Mouse (Mus musculus) thymus, postnatal 25 days (tissue): ENCODE data around the gene Fkbp15.

ENCODE experiments used
- DNase-seq: peaks from one replicate; pipeline ENCODE4 v3.0.0; 2022

The Fkbp15 gene

DNA sequence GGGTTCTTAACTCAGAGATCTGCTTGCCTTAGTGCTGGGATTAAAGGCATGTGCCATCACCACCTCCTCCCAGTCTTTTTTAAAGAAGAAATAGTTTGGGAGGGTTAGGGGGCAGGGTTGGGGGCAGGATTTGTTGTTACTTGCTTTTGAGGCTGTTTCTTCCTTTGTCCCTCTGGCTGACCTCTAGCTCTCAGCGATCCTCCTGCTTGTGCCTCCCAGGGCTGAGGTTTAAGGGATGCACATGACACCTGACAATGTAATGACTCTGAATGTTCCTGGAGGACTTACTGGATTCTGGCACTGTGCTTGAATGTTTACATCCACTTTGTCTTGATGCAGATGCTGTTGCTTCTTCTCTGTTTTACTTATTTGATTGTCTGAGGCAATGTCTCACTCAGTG lies 12.1 kb upstream of the Fkbp15 start:
- DNase-seq = no peak

DNA sequence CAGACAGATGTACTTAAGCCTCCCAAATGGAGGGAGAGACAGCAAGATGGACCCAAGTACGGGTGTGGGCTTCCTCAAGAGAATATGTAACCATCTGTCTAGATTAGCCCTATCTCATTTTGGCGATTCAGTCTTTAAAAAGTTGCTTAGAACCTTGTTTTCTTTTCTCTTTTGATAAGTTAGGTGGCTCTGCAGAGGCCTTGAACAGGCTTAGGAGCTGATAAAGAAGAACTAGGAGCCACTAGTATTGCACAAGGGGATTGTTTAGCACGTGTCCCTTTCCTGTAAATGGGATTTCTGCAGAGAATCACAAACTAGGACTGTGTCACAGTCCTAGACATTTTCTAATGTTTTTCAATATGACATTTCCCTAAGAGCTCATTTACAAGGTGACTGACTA lies 8.7 kb upstream of the Fkbp15 start:
- no peak for DNase-seq

DNA sequence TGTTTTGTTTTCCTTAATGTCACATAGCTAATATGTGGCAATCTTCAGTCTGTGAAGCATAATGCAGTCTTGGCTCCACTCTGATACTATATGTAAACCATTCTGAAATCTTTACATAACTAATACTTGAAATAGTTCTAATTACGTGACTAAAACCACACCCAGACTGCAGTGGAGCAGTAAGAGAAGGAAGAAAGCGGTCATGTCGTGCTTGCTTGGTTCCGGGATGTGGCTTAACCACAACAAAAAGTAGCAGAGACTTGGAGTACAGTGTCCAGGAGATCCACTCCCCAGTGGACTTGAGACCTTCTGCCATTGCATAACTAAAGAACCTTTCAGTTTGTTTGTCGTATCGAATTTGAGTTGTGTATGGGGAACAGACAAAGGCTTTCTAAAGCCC lies 7.2 kb upstream of the Fkbp15 start:
- no peak for DNase-seq

DNA sequence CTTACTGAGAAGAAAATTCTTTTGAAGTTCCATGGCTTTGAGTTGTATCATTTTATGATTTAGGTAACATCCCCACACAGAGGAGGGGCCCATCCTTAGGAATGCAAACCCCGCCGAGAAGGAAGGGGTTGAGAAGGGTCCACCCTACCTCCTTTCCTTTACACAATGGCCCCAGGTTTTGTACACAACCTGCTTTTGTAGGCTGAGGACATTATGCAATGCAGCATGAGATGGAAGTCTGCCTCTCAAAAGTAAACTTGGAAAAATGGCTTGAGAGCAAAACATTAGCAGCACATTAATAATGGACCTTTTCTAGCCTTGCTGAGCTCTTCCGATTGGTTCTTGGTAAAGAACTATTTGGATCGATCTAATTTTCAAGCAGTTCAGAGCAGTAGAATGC lies 5.9 kb upstream of the Fkbp15 start:
- DNase-seq = no peak

DNA sequence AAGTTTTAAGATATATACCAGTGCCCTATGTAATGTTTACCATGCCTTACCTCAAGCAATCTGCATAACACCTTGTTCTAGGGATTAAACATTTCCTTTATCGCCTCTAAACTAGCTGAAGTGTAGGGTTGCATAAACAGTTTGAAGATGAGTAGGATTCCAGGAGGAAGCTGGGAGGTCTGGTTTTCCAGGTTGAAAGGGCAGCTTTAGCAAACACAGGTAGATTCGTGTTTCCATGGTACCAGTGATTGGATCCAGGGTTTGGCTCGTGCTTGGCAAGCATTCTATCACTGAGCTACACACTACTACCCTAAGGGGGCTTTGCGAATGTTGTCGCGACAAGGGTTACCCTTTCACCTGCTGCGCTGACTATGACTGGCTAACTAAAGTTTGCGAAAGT lies 4.0 kb upstream of the Fkbp15 start:
- DNase-seq = no peak

DNA sequence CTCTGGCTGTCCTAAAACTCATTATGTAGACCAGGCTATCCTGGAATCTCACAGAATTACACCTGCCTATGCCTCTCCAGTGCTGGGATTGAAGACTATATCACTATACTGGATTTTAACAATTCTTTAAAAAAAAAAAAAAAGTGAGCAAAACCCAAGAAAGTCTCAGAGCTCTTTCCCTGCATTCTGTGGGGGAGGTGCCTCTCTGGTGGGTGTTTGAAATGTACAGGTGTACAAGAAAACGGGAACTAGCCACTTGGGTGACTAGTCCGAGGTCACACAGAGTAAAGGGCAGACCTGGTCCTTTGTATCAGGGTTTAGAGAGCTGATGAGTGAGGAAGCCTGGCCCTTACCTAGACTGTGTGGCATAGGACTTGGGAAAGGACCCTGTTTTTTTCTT lies 2.1 kb upstream of the Fkbp15 start:
- DNase-seq = no peak

DNA sequence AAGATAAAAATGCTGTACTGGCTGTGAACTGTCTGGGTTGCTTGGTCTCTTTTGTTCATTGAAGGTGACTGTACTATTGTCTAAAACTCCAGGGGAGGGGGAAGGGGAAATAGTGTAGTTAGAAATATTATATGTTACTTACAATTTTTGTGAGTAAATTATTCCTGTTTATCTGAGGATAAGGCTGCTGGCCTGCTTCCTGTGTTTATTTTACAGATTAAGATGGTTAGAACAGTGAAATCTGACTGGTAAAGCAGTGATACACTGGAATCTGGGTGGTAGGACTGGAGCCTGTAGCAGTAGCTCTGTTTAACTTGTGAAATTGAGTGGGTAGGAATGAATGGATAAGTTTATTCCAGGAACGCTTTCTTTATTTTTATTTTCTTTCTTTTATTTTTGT lies 1.6 kb upstream of the Fkbp15 start:
- no peak for DNase-seq

DNA sequence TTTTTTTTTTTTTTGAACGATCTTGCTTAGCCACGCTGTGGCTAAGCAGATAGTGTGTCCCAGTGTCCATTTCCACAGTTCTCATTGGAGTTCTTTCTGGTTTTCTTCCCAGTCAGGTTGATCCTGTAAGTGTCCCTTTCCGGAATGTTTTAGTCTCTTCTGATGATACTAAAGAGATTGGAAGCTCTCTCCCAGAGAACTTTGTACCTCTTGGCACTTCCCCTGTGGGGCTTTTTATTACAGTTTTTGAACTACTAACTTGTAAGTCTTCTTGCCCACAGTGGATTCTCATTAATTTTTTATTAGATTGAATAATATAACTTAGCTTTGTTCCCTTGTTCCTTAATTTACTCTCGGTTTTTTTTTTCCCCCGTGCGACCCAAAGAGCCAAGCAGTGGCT lies 1.2 kb upstream of the Fkbp15 start:
- no peak for DNase-seq

DNA sequence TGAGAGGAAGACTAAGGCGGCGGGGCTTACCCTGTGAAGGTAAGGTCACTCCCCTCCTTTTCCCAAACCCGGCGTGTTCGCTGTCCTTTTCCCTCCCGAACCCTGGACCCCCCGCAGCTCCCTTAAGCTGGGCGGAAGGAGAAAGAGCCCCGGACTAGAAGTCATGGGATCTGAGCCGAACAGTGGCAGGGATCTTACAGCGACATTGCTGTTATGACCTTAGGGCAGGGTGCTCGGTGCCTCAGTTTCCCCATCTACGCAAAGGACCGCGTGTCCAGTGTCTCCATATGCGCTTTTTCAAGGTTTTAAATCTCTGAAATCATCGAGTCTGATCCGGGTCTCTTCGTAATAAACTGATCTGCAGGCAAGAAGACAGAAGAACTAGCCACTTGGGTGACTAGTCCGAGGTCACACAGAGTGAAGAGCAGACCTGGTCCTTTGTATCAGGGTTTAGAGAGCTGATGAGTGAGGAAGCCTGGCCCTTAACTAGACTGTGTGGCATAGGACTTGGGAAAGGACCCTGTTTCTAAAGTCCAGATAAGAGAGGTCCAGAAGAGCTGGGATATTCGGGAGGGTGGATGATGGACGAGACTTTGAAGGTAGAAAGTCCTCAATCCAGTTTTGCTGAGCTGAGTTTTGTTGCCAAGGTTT lies 582 bp upstream of the Fkbp15 start:
- peak; percentile 4 for DNase-seq

DNA sequence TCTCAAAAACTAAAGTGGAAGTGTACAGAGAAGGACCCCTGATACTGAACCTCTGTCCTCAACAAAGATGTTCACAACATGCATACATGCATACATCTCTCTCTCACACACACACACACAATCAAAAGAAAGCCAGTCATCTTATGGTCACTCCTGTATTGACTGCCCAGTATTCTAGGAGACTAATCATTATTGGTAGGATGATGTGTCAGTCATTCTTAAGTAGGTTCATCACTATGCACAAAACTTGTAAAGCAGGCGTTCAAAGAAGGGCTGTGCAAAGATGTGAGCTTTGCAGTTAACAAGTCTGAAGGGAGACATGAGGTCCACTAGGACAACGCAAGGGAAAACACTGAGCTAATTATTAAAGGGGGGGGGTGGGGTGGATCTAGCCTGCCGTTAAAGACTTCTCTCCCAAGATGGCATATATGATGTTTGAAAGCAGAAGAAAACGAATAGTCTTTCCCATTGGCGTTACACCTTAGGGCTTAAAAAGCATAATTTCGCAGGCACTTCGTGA lies 1.0 kb downstream of the Fkbp15 start:
- DNase-seq = no peak

DNA sequence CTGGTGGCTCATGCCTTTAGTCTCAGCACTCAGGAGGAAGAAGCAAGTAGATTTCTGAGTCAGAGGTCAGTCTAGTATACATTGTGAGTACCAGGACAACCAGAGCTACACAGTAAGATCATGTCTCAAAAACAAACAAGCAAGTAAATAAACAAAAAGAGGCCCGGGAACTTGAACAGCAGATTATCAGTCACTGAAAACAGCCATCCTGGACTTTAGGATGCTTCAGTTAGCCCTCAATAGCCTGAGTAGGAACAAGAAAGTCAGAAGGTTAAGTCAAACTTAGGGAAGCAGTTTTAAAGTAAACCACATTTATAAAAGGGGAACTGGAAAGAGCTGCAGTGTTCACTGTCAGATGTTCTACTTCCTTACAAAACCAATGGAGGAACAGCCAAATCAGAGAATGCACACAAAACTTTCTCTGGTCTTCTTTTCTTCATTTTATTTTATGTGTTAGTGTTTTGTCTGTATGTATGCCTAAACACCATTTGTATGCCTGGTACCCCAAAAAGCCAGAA lies 2.7 kb downstream of the Fkbp15 start:
- no peak for DNase-seq

DNA sequence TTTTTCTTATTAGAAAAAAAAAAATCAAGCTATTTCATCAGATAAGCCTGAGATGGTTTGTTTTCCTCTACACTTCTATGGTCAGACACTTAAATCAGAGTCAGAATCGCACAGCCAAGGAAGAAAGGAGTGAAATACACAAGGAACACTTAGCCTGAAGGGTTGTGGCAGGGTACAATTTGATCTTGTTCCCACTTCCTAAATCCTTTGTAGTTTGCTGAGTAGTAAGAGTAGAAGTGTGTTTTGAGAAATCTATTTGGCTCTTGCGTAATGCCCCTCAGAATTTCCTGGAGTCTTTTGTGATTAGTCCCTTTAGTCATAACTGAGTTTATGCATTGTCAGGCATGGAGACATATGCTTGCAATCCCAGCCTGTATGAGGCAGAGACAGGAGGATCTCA lies 11.0 kb downstream of the Fkbp15 start:
- no peak for DNase-seq

DNA sequence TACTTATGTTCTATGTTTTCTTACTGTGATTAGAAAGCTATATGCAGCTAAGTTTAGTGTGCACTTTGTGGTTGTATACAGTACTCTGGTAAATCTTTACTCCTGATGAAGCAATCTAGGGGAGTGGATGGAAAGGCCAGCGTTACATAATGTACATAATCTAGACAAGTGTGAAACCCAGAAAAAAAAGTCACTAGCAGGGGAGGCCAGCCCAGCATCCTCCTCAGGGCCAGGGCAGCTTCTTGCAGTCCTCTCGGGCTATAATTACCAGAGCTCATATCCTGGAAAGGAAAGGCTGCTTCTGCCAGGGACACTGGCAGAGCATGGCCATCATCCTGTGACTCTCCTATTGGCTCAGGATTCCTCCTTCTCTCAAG lies 12.0 kb downstream of the Fkbp15 start:
- no peak for DNase-seq

DNA sequence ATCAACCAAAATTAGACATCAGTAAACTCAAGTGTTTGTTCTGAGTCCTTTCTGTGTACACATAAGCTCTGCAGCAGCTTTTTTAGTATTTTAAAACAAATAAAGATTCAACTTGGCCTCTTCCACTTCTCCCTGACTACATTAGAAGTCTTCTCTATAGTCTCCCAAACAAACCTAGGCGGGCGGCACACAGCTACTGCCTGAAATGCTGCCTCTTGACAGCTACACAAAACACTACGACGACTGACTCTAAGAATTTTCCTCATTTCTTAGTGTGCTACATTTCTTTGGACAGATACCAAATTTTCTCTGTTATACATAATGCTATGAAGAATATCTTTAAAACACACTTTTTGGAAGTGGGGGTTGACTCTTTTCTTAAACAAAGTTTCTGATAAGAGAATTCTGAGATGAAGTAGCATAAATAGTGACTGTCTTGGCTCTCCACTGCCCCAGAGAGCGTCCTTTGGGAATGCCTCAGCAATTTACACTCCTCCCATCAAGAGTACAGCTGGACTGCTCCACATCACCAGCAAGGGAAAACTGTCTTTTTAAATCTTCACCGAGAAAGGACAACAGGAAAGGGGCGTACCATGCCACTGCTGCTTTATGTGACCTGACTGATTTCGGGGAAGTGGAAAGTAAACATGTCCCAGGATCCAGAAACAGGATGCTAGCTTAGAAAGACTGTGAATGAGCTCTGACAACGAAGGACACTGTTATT lies 12.6 kb downstream of the Fkbp15 start:
- no peak for DNase-seq

DNA sequence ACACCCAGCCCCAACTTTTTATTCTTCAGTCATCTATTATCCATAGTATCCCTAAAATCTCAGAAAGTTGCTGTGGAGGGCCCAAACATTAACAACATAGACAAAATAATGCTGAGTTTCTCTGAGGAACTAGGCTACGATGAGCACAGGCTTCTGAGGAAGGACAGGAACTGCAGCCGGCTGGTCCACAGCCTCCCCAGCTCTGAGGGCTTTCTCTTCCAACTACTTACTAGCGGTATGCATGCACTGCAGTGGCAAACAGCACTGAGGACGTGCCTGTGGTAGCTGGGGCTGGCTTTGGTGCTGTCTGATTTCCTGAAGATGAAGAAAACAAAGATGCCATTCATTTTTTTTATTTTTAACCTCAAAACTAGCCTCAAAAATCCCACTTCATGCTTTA lies 14.5 kb downstream of the Fkbp15 start:
- no peak for DNase-seq

DNA sequence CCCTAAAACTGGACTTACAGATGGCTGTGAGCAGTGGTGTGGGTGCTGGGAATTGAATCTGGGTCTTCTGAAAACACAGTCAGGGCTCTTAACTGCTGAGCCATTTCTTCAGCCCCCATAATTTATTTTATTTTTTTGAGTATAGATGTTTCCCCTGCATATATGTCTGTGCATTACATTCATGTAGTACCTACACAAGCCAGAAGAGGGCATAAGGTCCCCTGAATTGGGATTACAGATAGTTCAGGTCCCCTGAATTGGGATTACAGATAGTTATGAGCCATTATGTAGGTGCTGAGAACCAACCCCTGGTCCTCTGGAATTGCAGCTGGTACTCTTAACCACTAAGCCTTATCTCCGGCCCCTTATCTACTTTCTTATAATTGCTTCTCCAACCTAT lies 16.3 kb downstream of the Fkbp15 start:
- DNase-seq = peak; percentile 13

DNA sequence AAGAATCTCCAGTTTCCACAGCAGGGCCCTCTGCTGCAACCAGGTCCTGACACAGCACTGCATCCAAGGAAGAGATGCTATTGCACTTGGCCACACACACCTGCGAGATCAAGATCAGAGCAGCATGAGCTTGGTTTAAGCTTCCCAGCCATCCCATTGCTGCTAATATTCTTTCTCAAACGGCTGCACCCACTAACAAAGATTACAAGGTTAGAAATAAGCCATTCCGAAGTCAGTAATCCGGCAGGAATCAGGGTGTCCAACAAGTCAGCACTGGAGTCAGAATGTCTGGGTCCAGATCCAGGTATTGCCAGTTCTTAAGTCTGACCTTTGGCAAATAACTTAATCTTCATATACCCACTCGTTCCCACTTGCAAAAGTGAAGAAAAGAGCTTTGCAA lies 21.8 kb downstream of the Fkbp15 start:
- no peak for DNase-seq

DNA sequence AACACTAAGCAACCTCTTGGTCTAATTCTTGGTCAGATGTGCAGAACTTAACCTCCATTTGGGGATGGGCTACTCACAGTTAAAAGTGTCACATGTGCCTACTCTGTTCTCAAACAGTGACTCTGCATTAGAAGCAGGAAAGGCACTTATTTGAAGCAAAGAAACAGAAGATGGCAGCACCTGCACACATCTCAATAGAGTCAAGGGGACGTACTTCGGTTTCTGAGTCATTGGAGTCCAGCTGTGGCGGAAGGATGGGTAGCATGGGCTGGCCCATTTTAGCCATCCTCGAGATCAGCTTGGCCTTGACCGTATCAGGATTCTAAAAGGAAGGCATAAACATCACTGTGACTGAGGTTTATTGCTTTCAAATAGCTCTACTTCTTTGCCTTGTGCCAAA lies 28.4 kb downstream of the Fkbp15 start:
- DNase-seq = no peak

DNA sequence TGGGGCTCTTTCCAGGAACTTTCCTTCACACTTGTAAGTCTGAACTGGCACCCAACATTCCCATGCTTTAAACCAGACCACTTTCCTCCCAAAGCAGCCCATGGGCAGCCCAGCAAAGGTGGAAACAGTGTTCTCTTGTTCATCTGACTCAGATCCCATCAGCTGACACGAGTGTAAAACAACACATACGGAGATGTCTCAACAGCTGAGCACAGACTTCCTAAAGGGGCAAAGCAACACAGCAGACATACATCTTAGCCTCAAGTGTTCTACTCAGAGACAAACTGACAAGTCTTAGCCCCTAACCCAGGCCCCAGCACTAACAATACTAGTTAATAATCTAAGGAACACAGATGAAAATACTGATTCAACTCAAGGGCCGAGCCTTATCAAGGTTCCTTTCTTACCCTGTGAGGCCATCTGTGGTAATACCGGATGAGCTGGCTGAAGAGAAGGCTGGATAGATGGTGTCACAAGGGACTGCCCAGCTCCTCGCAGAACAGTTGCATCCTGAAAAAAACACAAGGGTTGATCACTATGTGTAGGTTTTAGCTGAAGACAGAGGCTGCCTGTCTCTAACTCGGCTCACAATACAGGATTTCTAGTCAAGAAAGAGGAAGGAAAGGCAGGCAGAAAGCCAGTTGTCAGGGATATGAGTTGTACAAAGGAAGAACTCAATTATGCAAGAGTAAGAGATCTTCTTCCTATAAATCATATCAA lies 31.2 kb downstream of the Fkbp15 start:
- no peak for DNase-seq

DNA sequence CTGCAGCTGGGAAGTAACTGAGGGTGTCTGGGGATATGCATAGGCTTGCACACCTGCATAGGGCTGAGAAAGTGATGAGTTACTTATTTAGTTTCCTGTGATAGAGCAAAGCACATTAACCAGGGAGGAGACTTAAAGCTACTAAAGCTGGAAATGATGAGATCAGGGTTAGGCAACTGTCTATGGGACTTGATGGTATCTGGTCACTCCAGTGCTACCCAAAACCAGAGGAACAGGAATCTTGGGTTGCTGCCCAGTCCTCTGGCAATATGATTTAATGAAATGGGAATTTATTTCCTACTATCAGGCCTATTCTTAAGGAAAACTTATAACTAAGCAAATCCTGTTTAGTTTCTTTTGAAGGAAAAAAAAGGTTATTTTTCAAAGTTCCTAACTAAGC lies 34.2 kb downstream of the Fkbp15 start:
- no peak for DNase-seq

DNA sequence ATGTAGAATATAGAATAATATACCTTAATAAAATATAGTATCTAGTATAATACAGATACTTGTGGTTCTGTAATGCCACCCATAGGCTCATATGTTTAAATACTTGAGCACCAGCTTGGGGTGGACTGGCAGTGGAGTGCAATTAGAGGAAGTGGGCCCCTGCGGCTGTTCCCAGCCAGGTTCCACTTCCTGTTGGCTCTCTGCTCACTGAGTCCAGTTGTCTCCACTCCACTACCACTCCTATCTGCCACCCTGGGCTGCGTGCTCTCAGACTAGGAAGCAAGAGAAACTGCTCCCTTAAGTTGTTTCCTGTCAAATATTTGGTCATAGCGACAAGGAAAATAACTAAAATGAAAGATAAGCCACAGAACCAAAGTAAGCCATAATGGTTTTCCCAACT lies 37.7 kb downstream of the Fkbp15 start:
- no peak for DNase-seq

DNA sequence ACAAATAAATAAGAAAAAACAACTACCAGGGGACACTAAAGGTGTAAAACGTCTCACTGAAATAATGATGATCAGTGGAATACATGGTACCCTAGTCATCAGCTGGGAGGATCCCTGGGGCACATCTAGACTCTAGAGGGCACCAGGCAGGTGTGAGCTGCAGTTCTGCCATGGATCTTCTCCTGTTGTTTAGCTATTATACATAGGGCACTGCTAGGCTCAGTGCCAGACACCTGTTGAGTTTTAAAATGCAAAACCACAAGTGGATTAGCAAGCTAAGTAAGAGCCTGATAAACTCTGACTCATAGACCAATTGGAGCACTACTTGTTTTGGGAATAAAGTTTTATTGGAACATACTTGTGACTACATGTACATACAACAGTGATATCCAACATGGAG lies 42.1 kb downstream of the Fkbp15 start:
- no peak for DNase-seq

DNA sequence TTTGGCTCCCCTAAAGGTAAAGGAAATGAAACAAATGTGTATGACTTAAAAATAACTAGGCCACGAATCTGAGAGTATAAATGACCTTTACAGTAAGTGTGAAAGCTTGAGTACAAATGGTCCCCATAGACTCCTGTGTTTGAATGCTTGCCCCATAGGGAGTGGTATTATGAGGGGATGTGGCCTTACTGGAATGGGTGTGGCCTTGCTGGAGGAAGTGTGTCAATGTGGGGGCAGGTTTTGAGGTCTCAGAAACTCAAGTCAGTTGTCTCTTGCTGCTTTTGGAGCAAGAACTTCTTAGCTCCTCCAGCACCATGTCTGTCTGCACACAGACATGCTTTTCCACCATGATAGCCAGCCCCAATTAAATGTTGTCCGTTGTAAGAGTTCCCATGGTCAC lies 43.9 kb downstream of the Fkbp15 start:
- DNase-seq = no peak

DNA sequence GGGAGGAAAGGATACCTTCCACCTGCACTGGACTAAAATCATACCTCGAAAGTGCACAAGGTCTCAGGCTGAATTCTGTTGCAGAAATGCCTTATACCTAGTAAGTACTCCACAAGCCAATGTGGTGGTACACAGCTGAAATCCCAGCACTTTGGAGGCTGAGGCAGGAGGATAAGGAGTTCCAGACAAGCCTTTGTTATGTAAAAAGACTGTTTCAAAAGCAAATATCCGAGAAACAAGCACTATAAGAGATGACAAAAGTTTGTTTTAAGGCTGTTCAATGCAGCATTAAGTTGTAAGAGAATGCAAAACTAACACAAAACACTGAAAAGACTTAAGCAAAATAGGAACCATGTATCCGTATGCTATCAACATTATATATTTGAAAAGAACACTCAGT lies 45.8 kb downstream of the Fkbp15 start:
- no peak for DNase-seq
